Mouse (Mus musculus) regulatory T cell (primary cell): ENCODE data around the gene Flvcr2.

ENCODE experiments used
- in situ Hi-C: fragments of 300-600 bp; cut with MboI, MseI; formaldehyde crosslinking; loops from one replicate; pipeline ENCODE4 v1.15.1; 2025; ENCODE audit warnings: high pct_unique_total_duplicates

The Flvcr2 gene

GRCm38 (mm10) chr12:85745827-85746695 is at the start of gene Flvcr2:
TSS of gene Flvcr2 (plus strand) at chr12:85746539.
- in situ Hi-C loops, result loop anchor here (5.0 kb wide), 1 partner anchor 71 kb away; no protein-coding TSS in a partner anchor

GRCm38 (mm10) chr12:85698179-85698578 is 48.2 kb upstream of the Flvcr2 start:
- in situ Hi-C loops, result loop anchor here (5.0 kb wide), 1 partner anchor 1511 kb away; no protein-coding TSS in a partner anchor

DNA sequence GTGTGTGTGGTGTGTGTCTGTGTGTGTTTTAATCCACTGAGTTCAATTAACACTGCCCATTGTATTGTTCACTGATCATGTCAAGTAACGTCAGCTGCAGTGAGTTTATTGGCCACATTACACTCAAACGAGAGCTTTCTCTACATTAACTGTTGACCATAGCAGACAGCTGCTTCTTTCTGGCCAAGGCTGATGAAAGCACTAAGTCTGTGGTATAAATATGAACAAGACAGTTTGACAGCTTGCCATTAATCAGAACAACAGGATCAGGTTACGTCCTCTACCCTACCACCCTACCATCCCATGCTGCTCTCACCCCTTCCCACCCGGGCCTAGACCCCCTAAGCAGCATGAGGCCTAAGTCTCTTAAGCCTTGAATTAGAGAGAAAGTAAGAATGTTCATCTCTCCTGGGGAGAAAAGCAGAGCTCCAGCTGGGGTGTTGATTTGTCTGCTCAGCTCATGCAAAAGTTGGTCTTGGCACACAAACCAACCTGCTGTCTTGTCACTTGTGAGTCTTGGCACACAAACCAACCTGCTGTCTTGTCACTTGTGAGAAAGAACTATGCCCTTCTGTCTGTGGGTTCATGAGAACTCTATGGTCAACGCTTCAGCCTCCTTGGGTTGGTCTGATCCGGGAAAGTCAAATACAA is 46.0 kb upstream of the Flvcr2 start:
- in situ Hi-C loops, result loop anchor here (25.0 kb wide), 1 partner anchor 1137 kb away; no protein-coding TSS in a partner anchor

- in situ Hi-C loops, result loop anchor here (25.0 kb wide), 1 partner anchor 1136 kb away; no protein-coding TSS in a partner anchor
Observed at GRCm38 (mm10) chr12:85700842-85701223, 45.5 kb upstream of the Flvcr2 start.

- in situ Hi-C loops, result loop anchor here (25.0 kb wide), 1 partner anchor 1135 kb away; no protein-coding TSS in a partner anchor
Observed at GRCm38 (mm10) chr12:85702166-85703055, 43.9 kb upstream of the Flvcr2 start.

DNA sequence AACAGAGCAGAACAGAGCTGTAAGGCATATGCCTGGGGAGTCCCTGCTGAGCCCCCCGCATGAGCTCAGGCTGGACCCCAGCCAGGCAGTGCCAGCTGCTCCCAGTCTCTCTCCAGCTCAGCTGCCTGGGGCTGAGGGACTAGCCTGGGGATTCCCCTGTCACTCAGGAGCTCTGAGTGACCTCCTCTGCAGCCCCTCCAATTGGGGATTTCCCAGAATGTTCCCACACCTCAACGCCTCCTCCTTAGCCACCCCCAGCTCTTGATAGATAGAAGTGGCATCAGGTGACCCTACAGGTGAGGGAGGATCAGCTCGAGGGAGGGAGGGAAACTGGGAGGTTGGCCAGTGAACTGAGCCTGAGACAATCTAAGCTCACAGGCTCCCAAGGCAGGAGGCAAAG is 42.8 kb upstream of the Flvcr2 start:
- in situ Hi-C loops, result loop anchor here (25.0 kb wide), 1 partner anchor 1134 kb away; no protein-coding TSS in a partner anchor

DNA sequence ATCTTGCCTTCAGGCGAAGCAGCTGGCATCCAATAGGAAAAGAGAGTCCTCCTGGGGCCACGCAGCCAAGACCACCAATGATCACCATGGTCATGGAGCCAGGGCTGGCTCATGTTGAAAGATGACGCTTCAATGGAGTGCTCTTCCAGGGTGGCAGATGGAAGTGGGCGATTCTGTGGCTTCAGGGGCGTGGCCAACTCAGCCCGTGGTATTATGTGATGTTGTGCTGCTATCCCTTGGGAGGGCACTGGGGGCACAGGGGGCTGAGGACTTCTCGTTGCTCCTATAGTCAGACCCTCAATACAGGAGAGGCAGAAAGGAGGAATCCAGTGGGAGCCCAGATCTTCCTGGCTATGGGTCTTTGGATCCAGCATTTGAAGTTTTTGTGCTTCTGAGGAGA is 41.8 kb upstream of the Flvcr2 start:
- in situ Hi-C loops, result loop anchor here (25.0 kb wide), 1 partner anchor 1133 kb away; no protein-coding TSS in a partner anchor

DNA sequence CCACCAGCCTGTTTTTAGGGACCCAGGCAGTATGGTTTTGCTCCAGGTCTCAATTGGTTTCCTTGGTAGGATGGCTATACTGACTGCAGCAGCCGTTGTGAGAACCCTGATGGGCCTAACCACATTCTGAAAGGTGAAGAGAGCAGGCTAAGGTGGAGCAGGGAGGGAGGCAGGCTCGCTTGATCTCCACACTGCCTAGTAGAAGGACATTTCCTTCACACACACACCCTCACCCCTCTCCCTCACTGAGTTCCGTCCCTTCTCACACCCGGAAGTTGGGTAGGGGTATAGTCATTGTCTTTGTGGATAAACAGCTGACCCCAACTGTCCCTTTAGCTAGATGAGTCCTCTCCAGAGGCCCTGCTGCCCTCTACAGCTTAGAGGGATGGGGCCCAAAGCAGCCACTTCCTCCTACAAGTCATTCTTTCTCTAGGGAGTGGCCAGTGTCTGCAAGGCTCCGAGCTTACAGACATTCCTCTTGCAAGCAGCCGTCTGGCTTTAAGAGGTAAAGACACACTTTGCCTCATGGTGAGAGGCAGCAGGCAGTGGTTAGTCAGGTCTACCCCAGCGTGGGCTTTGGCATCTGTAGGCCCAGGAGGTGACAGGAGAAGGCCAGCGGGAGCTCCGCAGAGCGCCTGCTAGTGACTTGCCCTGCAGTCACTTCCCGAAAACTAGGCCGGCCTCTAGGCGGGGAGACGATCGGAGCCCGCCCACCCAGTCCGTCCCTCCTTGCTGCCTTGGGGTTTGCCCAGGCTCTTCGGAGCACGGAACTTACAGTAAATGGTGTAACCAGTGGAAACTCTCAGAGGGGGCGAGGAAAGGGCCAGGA is 41.1 kb upstream of the Flvcr2 start:
- in situ Hi-C loops, result loop anchor here (25.0 kb wide), 1 partner anchor 1132 kb away; no protein-coding TSS in a partner anchor

GRCm38 (mm10) chr12:85705831-85706530 is 40.4 kb upstream of the Flvcr2 start:
- in situ Hi-C loops, result loop anchor here (25.0 kb wide), 1 partner anchor 1131 kb away; no protein-coding TSS in a partner anchor

GRCm38 (mm10) chr12:85706906-85707305 is 39.4 kb upstream of the Flvcr2 start:
- in situ Hi-C loops, result loop anchor here (25.0 kb wide), 1 partner anchor 1130 kb away; no protein-coding TSS in a partner anchor

DNA sequence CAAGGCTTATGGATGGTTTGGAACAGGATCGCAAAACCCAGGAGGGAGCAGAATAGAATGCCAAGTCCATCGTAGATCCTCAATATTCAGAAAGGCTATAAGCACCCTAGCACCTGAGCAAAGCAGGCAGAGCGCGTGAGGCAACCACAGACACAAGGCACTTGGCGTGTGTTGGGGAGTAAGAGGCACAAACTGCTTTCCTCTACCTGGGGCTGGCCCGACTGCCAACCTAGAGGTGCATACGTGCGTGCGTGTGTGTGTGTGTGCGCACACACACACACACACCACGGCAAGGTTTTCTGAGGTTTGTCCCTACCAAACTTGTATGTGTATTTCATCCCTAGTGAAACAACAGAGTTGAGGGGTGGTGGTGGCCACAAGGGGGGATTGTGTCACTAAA is 38.9 kb upstream of the Flvcr2 start:
- in situ Hi-C loops, result loop anchor here (25.0 kb wide), 1 partner anchor 1130 kb away; no protein-coding TSS in a partner anchor

- in situ Hi-C loops, result loop anchor here (25.0 kb wide), 1 partner anchor 1129 kb away; no protein-coding TSS in a partner anchor
Observed at GRCm38 (mm10) chr12:85708556-85708955, 37.8 kb upstream of the Flvcr2 start.

DNA sequence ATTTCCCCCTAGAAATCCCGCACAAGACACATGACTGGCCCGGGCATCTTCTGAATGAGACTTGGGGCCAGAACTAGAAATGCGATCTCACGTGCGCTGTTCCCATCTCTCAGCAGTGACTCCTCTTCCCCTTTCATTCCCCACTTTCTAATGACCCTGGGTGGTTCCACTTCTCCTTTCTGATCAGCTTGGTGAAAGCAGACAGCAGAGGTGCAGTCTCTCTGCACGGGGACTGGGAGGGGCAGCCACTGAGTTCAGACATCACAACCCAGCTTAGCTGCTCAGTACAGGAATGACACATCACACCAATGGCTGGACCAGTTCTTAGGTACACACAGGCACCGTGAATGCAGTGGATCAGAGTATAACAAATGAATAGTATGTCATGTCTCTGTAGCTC is 35.6 kb upstream of the Flvcr2 start:
- in situ Hi-C loops, result loop anchor here (25.0 kb wide), 1 partner anchor 1127 kb away; no protein-coding TSS in a partner anchor

GRCm38 (mm10) chr12:85712587-85712986 is 33.8 kb upstream of the Flvcr2 start:
- in situ Hi-C loops, result loop anchor here (25.0 kb wide), 1 partner anchor 1125 kb away; no protein-coding TSS in a partner anchor

GRCm38 (mm10) chr12:85714126-85714525 is 32.2 kb upstream of the Flvcr2 start:
- in situ Hi-C loops, result loop anchor here (25.0 kb wide), 1 partner anchor 1123 kb away; no protein-coding TSS in a partner anchor

GRCm38 (mm10) chr12:85725306-85725705 is 21.0 kb upstream of the Flvcr2 start:
- in situ Hi-C loops, result loop anchor here (5.0 kb wide), 1 partner anchor 38 kb away; the partner anchor contains the start of gene Batf

DNA sequence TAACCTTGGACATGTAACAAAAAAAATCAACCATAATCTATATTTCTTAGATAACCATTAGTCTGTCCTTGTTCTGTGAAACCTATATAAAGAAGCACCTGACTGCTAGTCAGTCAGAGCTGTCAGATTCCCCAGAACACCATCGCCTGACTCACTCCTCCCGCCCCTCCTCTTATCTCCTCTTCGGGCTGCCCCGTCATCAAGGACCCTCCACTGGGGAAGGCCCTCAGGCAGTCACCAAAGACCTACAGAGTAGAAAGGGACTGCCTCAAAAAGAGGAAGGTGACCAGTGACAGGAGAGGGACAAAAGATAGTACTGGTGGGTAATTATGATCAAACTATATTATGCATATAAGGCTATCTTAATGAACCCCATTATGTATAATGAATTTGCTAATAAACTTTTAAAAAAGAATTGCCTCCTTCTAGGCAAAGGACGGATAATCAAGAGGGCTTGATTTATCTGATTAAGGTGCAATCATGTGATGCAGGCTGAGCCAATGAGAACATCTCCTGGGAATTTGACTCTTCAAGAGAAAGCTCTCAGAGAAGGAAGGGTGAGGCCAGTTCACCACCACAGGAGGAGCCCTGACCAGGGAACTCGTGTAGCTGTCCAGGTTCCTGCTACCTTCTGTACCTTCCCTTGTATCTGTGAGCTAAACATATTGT is 19.5 kb upstream of the Flvcr2 start:
- in situ Hi-C loops, result loop anchor here (5.0 kb wide), 1 partner anchor 40 kb away; the partner anchor contains the start of gene Batf

- in situ Hi-C loops, result loop anchor here (5.0 kb wide), 1 partner anchor 41 kb away; the partner anchor contains the start of gene Batf
Observed at GRCm38 (mm10) chr12:85728181-85728580, 18.2 kb upstream of the Flvcr2 start.
